ENCODE assay signal across 8 mouse cellular contexts in the genomic region with DNA sequence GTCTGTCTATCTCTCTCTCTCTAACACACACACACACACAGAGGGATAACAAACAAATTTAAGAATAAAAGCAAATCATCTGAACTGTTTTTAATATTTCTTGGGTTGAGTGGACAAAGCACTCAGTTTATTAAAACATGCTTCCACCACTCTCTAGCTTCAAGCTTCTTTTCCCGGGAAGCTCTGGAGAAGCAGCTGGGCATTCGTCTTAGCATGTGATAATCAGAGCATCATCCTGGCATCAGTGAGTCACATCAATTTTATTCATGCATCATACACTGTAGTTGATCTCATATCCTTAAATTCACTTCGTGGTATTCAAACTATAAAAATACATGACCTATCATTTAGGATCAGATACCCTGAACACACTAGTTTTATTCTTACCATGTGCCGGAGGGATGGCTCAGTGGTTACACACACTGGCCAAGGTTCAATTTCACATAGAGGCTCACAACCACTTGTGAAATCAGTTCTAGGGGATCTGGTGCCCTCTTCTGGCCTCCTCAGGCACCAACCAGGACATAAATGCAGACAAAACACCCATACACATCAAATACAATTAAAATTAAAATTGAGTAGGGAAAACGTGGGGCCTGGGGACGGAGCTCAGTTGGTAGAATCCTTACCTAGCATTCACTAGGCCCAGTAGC.
DNase-seq lines count a peak whose midpoint lies in the region; ATAC-seq and TF ChIP-seq lines count a peak whose summit lies in the region.

No protein-coding gene starts in this region.

- no peak overlapping the region for H3K9ac ChIP-seq in limb, embryonic 11.5 days (ENCODE audit: low read length)

- WGBS in limb, embryonic 11.5 days = 78% methylated on average over 6 of the region's 6 CpGs
- 78% methylated on average over 6 of the region's 6 CpGs for WGBS in limb, embryonic 10.5 days
- WGBS in embryonic facial prominence, embryonic 10.5 days = 72% methylated on average over 6 of the region's 6 CpGs
- 49% methylated on average over 6 of the region's 6 CpGs for WGBS in small intestine, adult 2 months

- no peak overlapping the region for H3K4me2 ChIP-seq in limb, embryonic 11.5 days (ENCODE audit: low read depth, severe bottlenecking)

- DNase-seq in CD4-positive, CD25-positive, alpha-beta regulatory T cell, adult 2 months (ENCODE audit: low read depth, low spot score) = peak; percentile 83
- DNase-seq in limb, embryonic 11.5 days (ENCODE audit: low spot score) = peak; percentile 42
- DNase-seq in limb, embryonic 10.5 days (ENCODE audit: low spot score) = no peak
- DNase-seq in embryonic facial prominence, embryonic 10.5 days (ENCODE audit: low spot score) = peak; percentile 30
- DNase-seq in ovary, postnatal 14 days (ENCODE audit: low spot score) = no peak
- DNase-seq in heart, adult 18-20 months = no peak

- H3K9me3 ChIP-seq in limb, embryonic 11.5 days (ENCODE audit: control insufficient read depth, low read length) = no peaks in the 10 kb centered on the region
- H3K9me3 ChIP-seq in limb, embryonic 10.5 days (replicated peaks) = no peaks in the 10 kb centered on the region
- H3K9me3 ChIP-seq in embryonic facial prominence, embryonic 10.5 days = no peaks in the 10 kb centered on the region

- peak; percentile 61; the same call in 1 of the 2 replicates for TF ChIP-seq CTCF in small intestine, adult 2 months (IDR thresholded peaks at IDR 0.05; ENCODE audit: extremely low read depth, insufficient read length, insufficient replicate concordance, low read depth, low read length)

- no peaks in the 10 kb centered on the region for H3K4me1 ChIP-seq in limb, embryonic 11.5 days (ENCODE audit: control insufficient read depth, insufficient read depth, low read length)
- peaks cover 9% of the 10 kb centered on the region; the same call in 1 of the 2 replicates for H3K4me1 ChIP-seq in limb, embryonic 10.5 days
- H3K4me1 ChIP-seq in embryonic facial prominence, embryonic 10.5 days = peaks cover 20% of the 10 kb centered on the region
- no peaks in the 10 kb centered on the region for H3K4me1 ChIP-seq in small intestine, adult 2 months (ENCODE audit: control insufficient read depth, insufficient read depth, insufficient read length, low read length)

- no peak for ATAC-seq in CD4-positive, CD25-positive, alpha-beta regulatory T cell, adult 4 months
- no peak for ATAC-seq in limb, embryonic 11.5 days (ENCODE audit: insufficient number of reproducible peaks, low FRiP score, low TSS enrichment, low read depth)

- H3K27ac ChIP-seq in limb, embryonic 11.5 days (replicated peaks; ENCODE audit: low read depth, low read length) = no peak overlapping the region
- H3K27ac ChIP-seq in limb, embryonic 10.5 days = no peak overlapping the region
- no peak overlapping the region for H3K27ac ChIP-seq in embryonic facial prominence, embryonic 10.5 days (replicated peaks)
- H3K27ac ChIP-seq in small intestine, adult 2 months (ENCODE audit: insufficient read depth, low read depth, low read length) = no peak overlapping the region

- H3K36me3 ChIP-seq in limb, embryonic 11.5 days (ENCODE audit: control insufficient read depth, insufficient read depth, low read length) = no peaks in the 10 kb centered on the region
- peaks cover 7% of the 10 kb centered on the region for H3K36me3 ChIP-seq in limb, embryonic 10.5 days
- peaks cover 9% of the 10 kb centered on the region for H3K36me3 ChIP-seq in embryonic facial prominence, embryonic 10.5 days (replicated peaks)
- H3K36me3 ChIP-seq in small intestine, adult 2 months (ENCODE audit: control insufficient read depth, insufficient read depth, low read length) = no peaks in the 10 kb centered on the region

- H3K4me3 ChIP-seq in limb, embryonic 11.5 days (ENCODE audit: low read depth, low read length) = no peak overlapping the region
- no peak overlapping the region for H3K4me3 ChIP-seq in limb, embryonic 10.5 days
- no peak overlapping the region for H3K4me3 ChIP-seq in embryonic facial prominence, embryonic 10.5 days
- H3K4me3 ChIP-seq in small intestine, adult 2 months (ENCODE audit: low read depth, low read length) = no peak overlapping the region

- H3K27me3 ChIP-seq in limb, embryonic 11.5 days (ENCODE audit: control insufficient read depth, insufficient read depth, low read length) = no peaks in the 10 kb centered on the region
- no peaks in the 10 kb centered on the region for H3K27me3 ChIP-seq in limb, embryonic 10.5 days (ENCODE audit: low read depth, poor library complexity, severe bottlenecking)
- no peaks in the 10 kb centered on the region for H3K27me3 ChIP-seq in embryonic facial prominence, embryonic 10.5 days (replicated peaks; ENCODE audit: low read depth, poor library complexity, severe bottlenecking)
- no peaks in the 10 kb centered on the region for H3K27me3 ChIP-seq in small intestine, adult 2 months (ENCODE audit: control insufficient read depth, insufficient read depth, low read length)

- TF ChIP-seq POLR2A in small intestine, adult 2 months (IDR thresholded peaks at IDR 0.05; ENCODE audit: low read depth, low read length) = no peak

Comparison
In these comparisons a context has a peak if more than half of its experiments do, and no peak if none do; other contexts are left out.
1. DNase-seq: peak in CD4-positive, CD25-positive, alpha-beta regulatory T cell, adult 2 months (single experiment), limb, embryonic 11.5 days (single experiment) and embryonic facial prominence, embryonic 10.5 days (single experiment); none in limb, embryonic 10.5 days (single experiment), ovary, postnatal 14 days (single experiment) and heart, adult 18-20 months (0 of 2).